Mouse (Mus musculus): ENCODE measurements around the gene Zdhhc11.

DNA sequence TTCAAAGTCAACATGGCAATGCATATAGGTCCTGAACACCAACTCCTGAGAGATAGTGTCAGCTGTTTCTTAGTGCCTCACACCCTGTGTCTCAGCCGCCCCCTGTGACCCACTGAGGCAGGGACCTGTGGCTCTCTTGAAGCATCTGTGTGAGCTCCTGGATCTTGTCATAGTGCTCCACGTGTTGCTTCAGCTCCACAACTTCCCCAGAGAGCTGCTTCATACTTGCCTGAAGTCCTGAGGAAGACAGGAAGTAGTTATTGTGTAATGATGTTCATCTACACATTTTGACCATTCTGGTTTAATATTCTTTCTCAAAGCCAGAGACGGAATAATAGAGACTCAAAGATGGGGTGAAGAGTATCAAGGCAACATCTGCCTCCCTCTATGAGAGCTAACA is 76.3 kb downstream of the Zdhhc11 start:
- no peak for TF ChIP-seq CTCF (IDR thresholded peaks at IDR 0.05; ENCODE audit: low read depth, low read length)
- no peak for TF ChIP-seq GATA2 (IDR thresholded peaks at IDR 0.05; ENCODE audit: borderline replicate concordance, low read depth, low read length)
- no peak for TF ChIP-seq TAL1 (conservative IDR thresholded peaks at IDR 0.05; ENCODE audit: low read depth, low read length)
- TF ChIP-seq GATA1 (IDR thresholded peaks at IDR 0.05; ENCODE audit: borderline replicate concordance, low read length): no peak
- no peak for TF ChIP-seq POLR2AphosphoS5 (IDR thresholded peaks at IDR 0.05; ENCODE audit: insufficient replicate concordance, low read depth, low read length)
